Mouse (Mus musculus): ENCODE measurements at regions not wholly inside any gene's neighbourhood (a gene's known extent, or its start where the extent isn't known, plus 50 kb on each side); places are given as distances from the start of the nearest gene placed in this dataset.
A peak's percentile ranks its signal among the peaks of the same experiment; 100 is the strongest.

- DNase-seq (ENCODE audit: low read depth, low spot score) = no peak
Measured at GRCm38 (mm10) chr5:138875180-138876076, 55.5 kb downstream of the Gm5294 start.

DNA sequence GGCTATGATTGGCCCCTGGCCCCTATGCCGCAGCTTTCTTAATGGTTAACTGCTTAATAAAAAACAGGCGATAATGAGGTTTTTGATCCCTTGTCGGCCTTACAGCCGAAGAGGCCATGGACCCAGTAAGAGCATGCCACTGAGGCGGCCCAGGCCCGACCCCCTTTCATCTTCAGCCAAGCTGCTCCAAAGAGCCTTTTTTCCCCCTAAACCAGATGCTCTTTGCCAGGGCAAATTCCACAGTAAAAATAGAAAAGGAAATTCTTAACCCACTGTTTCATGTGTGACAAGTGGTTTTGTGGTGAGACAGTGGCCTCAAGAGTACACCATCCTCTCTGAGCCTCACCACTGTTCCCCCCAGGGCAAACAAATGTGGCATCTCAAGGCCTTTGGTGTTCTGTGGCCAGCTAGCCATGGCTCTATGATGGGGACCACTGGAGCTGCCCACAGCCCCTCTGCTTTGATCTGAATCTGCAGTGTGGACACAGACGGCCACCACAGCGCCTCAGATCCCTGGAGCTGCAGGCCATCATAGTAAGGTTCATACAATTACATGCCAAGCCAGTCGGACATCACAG lies 61.9 kb downstream of the Gm5294 start:
- DNase-seq (ENCODE audit: low read depth, low spot score) = no peak

DNA sequence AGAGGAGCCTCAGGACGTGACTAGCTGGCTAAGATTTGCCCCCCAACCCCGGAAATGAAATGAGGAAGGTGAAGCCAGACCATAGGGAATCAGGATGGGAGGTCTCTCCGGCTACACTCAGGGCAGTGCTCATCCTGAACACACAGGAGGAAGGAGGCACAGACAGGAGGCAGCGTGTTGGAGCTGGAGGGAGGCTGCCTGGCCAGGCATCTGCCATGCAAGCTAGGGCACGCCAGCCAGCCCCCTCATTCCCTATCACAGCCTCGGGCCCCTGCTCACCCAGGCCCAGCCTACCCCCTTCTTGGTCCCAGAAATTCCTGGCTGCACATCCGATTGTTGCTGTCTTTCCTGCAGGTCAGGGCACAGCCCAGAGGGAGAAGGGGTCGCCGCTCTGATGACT lies 63.7 kb downstream of the Gm5294 start:
- no peak for DNase-seq (ENCODE audit: low read depth, low spot score)

DNA sequence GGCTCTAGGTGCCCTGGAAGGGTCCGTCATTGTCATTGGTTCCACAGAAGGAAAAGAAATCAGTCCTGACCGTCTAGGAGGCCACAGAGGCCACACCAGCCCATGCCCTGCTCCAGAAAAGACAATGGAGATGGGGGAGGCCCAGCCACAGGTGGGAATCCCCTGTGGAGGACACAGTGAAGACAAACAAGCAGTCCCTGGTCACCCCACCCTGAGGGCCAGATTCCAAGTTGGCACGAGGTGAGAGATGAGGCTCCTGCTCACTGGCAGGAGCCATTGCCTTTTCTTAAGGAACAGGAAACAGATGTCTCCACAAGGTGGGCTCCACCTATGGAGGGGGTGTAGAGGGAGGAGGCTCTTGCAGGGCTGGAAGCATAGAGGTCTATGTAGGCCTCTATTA lies 66.0 kb downstream of the Gm5294 start:
- DNase-seq (ENCODE audit: low read depth, low spot score) = no peak

GRCm38 (mm10) chr5:138888749-138889148 lies 68.9 kb downstream of the Gm5294 start:
- peak; percentile 51 for DNase-seq (ENCODE audit: low read depth, low spot score)

DNA sequence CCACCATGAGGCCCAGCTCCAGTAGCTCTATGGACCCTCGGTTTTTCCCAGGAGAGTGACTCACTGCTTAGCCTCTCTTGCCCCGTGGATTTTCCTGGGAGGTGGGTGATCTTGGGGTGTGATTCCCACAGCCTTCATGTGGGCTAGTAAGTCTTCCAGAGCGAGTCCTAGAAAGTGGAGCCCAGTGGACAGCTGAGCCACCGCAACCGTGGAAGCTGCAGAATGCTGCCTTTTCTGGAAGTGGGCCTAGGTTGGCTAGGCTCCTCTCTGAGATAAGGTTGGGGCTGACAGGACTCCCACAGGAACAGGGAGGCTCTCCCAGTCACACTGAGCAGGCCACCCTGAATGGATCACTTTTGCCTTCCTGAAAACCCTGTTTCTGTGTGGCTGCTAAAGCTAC lies 69.9 kb downstream of the Gm5294 start:
- no peak for DNase-seq (ENCODE audit: low read depth, low spot score)

- no peak for DNase-seq (ENCODE audit: low read depth, low spot score)
Measured at GRCm38 (mm10) chr5:138894496-138894895, 74.6 kb downstream of the Gm5294 start.

- no peak for DNase-seq (ENCODE audit: low read depth, low spot score)
Measured at GRCm38 (mm10) chr5:138897255-138897654, 77.4 kb downstream of the Gm5294 start.

DNA sequence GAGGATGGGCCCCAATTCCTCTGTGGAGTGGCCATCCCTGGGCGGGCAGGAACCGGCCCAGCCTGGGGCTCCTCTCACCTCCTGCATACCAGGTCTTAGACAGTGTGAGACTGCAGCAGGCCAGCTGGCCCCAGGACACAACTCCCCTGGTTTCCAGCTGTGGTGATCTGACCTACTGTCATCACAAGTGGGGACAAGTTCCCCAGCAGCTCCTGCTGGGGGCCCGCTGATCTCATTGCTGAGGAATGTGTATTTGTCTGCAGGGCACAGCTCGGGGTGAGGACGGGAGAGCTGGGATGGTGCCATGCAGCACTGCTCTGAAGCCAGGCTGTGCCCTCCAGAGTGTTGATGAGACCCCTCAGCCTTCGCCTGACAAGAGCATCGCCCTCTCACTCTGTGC lies 78.6 kb downstream of the Gm5294 start:
- no peak for DNase-seq (ENCODE audit: low read depth, low spot score)

- DNase-seq (ENCODE audit: low read depth, low spot score) = no peak
Measured at GRCm38 (mm10) chr5:138900952-138901599, 81.2 kb downstream of the Gm5294 start.

DNA sequence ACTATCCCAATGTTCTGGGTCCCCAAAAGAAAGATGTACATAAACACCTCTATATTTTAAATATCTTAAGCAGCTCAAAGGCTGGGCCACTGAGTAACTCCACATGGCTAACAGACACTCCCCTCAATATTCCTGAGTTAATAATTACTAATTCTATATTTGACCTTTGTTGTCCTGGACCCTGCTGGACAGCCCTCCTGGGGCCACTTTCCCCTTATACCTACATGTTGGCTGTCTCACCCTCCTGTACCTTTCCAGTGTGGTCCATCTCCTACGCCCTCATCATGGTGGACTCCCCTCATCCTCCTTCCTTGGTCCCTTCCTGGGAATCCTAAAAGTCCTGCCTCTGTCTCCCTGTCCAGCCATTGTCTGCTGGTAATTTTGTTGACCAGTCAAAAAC lies 82.4 kb downstream of the Gm5294 start:
- no peak for DNase-seq (ENCODE audit: low read depth, low spot score)

- no peak for DNase-seq (ENCODE audit: low read depth, low spot score)
Measured at GRCm38 (mm10) chr5:138911769-138912710, 85.1 kb downstream of the Pdgfa start.

GRCm38 (mm10) chr5:138912711-138913105 lies 84.5 kb downstream of the Pdgfa start:
- no peak for DNase-seq (ENCODE audit: low read depth, low spot score)

DNA sequence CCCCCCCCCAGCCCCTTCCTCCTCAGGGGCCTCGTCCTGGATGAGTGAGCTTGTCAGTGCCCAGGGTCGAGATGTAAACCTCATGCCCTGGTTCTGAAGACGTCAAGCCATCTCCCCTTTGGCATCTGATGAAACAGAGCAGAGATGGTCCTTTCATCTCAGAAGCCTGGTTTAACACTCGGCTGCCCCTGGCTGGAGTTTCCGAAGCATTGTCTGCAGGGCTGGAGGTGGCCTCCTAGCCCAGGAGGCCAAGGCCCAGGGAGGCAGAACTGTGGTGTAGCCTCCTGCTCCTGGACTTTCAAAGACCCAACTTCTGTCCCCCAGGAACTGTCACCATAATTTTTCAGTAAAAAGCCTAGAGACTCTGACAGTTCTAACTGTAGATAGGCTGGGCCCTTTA lies 82.1 kb downstream of the Pdgfa start:
- no peak for DNase-seq (ENCODE audit: low read depth, low spot score)

GRCm38 (mm10) chr5:138915496-138915895 lies 81.7 kb downstream of the Pdgfa start:
- DNase-seq (ENCODE audit: low read depth, low spot score) = no peak

- DNase-seq (ENCODE audit: low read depth, low spot score) = no peak
Measured at GRCm38 (mm10) chr5:138920156-138920845, 76.9 kb downstream of the Pdgfa start.

DNA sequence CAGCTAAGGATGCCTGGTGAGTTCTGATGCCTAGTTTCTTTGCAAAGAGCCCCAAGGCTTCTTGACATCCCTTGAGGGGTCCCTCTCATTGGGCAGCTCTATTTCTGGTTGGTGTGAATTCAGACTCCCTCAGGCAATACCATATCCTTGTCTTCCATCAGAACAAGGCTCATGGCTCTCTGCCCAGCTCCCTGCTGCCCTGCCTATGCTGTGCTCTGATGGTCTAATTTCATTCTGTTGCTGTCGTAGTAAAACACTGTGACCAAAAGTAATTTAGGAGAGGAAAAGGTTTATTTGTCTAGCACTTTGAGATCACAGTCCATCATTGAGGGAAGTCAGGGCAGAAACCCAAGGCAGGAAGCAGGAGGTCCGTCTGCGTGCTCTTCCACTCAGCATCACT lies 75.1 kb downstream of the Pdgfa start:
- no peak for DNase-seq (ENCODE audit: low read depth, low spot score)
